Mouse (Mus musculus) cerebellum, postnatal 14 days (tissue): ENCODE measurements around the gene Wwox.
A peak's percentile ranks its signal among the peaks of the same experiment; 100 is the strongest.

Experiments used
- DNase-seq, 2 experiments: peaks; one replicate each; pipeline ENCODE4 v3.0.0; 2021; ENCODE audit warnings: mixed read lengths in 2 of 2

Wwox gene

GRCm38 (mm10) chr8:115193767-115194166 lies 754.3 kb downstream of the Wwox start:
- DNase-seq = no peak

- no peak for DNase-seq
Observed at GRCm38 (mm10) chr8:115195334-115195733, 755.9 kb downstream of the Wwox start.

- no peak for DNase-seq
Observed at GRCm38 (mm10) chr8:115196859-115197258, 757.4 kb downstream of the Wwox start.

- no peak for DNase-seq
Observed at GRCm38 (mm10) chr8:115199204-115199603, 759.7 kb downstream of the Wwox start.

GRCm38 (mm10) chr8:115199616-115200150 lies 760.2 kb downstream of the Wwox start:
- DNase-seq = no peak

GRCm38 (mm10) chr8:115201726-115202125 lies 762.3 kb downstream of the Wwox start:
- DNase-seq = no peak

- no peak for DNase-seq
Observed at GRCm38 (mm10) chr8:115207480-115207879, 768.0 kb downstream of the Wwox start.

GRCm38 (mm10) chr8:115208415-115209192 lies 769.1 kb downstream of the Wwox start:
- no peak for DNase-seq

- no peak for DNase-seq
Observed at GRCm38 (mm10) chr8:115210014-115210413, 770.6 kb downstream of the Wwox start.

GRCm38 (mm10) chr8:115213126-115213525 lies 773.7 kb downstream of the Wwox start:
- no peak for DNase-seq

GRCm38 (mm10) chr8:115214870-115215269 lies 775.4 kb downstream of the Wwox start:
- no peak for DNase-seq

- peak in 1 of 2 experiments; percentile 31 for DNase-seq
Observed at GRCm38 (mm10) chr8:115216801-115217200, 777.3 kb downstream of the Wwox start.

- DNase-seq = no peak
Observed at GRCm38 (mm10) chr8:115222545-115222944, 783.1 kb downstream of the Wwox start.

- no peak for DNase-seq
Observed at GRCm38 (mm10) chr8:115226781-115227583, 787.5 kb downstream of the Wwox start.

- DNase-seq = no peak
Observed at GRCm38 (mm10) chr8:115228903-115229302, 789.4 kb downstream of the Wwox start.

GRCm38 (mm10) chr8:115234068-115234467 lies 794.6 kb downstream of the Wwox start:
- no peak for DNase-seq

- DNase-seq = no peak
Observed at GRCm38 (mm10) chr8:115237596-115237995, 798.1 kb downstream of the Wwox start.

GRCm38 (mm10) chr8:115243465-115244027 lies 804.1 kb downstream of the Wwox start:
- DNase-seq = no peak

- DNase-seq = no peak
Observed at GRCm38 (mm10) chr8:115249688-115250366, 810.4 kb downstream of the Wwox start.

GRCm38 (mm10) chr8:115255550-115255949 lies 816.1 kb downstream of the Wwox start:
- DNase-seq = no peak

- DNase-seq = no peak
Observed at GRCm38 (mm10) chr8:115257417-115257816, 818.0 kb downstream of the Wwox start.

GRCm38 (mm10) chr8:115259806-115260205 lies 820.4 kb downstream of the Wwox start:
- no peak for DNase-seq

GRCm38 (mm10) chr8:115267196-115267595 lies 827.7 kb downstream of the Wwox start:
- DNase-seq = no peak
